Mouse (Mus musculus): ENCODE measurements around the gene Tex29. TPM values are rescaled to one million over a fixed set of nuclear protein-coding genes. Genes with fewer than 3 reads are reported as not detected.

Gene Tex29
- polyA plus RNA-seq (2014; fragmentation: Nextera tagmentation; extraction: Ambion mirVana): not detected in 2 replicates

DNA sequence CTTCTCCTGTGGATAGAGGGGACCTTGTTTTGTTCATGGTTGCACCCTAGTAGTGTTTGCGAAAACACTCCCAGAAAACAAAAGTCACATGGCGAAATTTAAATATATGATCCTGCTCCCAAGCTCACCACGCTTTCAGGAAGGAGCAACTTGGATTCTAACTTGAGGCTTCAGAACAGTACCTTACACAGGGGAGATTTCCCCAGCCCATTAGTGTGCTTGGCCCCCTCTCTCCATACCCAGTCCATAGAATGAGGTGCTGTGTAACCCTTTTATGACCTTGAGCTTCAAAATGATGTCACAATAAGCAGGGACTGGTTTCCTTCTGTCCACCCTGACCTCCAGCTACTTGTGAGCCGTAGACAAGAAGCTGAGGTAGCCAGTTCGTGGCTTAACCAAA, at the start of gene Tex29:
Tex29 (plus strand) TSS at position 301 of the 400 bp plus-strand sequence.
- ATAC-seq (ENCODE audit: insufficient read depth, low FRiP score, low TSS enrichment) (no peak), DNase-seq (ENCODE audit: low spot score) (no peak)
- H3K27ac ChIP-seq (ENCODE audit: low read depth, low read length): no peak within 1 kb of the TSS
- WGBS: 82% methylated on average over 5 of the region's 5 CpGs
- no peaks in the 10 kb centered on the region for H3K27me3 ChIP-seq (ENCODE audit: control insufficient read depth, insufficient read depth, low read length)
- no peak within 1 kb of the TSS for H3K4me2 ChIP-seq (ENCODE audit: low read depth)
- H3K9ac ChIP-seq (ENCODE audit: low read length): no peak within 1 kb of the TSS
- H3K4me3 ChIP-seq (ENCODE audit: low read depth, low read length): no peak within 1 kb of the TSS
- no peaks in the 10 kb centered on the region for H3K36me3 ChIP-seq (ENCODE audit: control insufficient read depth, insufficient read depth, low read length)
- H3K9me3 ChIP-seq (ENCODE audit: control insufficient read depth, low read length): no peaks in the 10 kb centered on the region
- 0 out of 2 replicates have a peak, but pooled peaks cover 3% of the 10 kb centered on the region for H3K4me1 ChIP-seq (ENCODE audit: control insufficient read depth, insufficient read depth, low read length)

- DNase-seq (ENCODE audit: low spot score) (no peak), ATAC-seq (ENCODE audit: insufficient read depth, low FRiP score, low TSS enrichment) (no peak)
- no peak overlapping the region for H3K27ac ChIP-seq (ENCODE audit: low read depth, low read length)
- peaks cover 2% of the 10 kb centered on the region; the same call in 1 of the 2 replicates for H3K36me3 ChIP-seq (ENCODE audit: control insufficient read depth, insufficient read depth, low read length)
- no peaks in the 10 kb centered on the region for H3K4me1 ChIP-seq (ENCODE audit: control insufficient read depth, insufficient read depth, low read length)
- H3K27me3 ChIP-seq (ENCODE audit: control insufficient read depth, insufficient read depth, low read length): no peaks in the 10 kb centered on the region
- H3K4me2 ChIP-seq (ENCODE audit: low read depth): no peak overlapping the region
- no peaks in the 10 kb centered on the region for H3K9me3 ChIP-seq (ENCODE audit: control insufficient read depth, low read length)
- no peak overlapping the region for H3K4me3 ChIP-seq (ENCODE audit: low read depth, low read length)
- no peak overlapping the region for H3K9ac ChIP-seq (ENCODE audit: low read length)
These were observed 45.3 kb upstream of the Tex29 start for GRCm38 (mm10) chr8:11794956-11795355.

- ATAC-seq (ENCODE audit: insufficient read depth, low FRiP score, low TSS enrichment) (no peak), DNase-seq (ENCODE audit: low spot score) (no peak)
- no peak overlapping the region for H3K4me2 ChIP-seq (ENCODE audit: low read depth)
- H3K27me3 ChIP-seq (ENCODE audit: control insufficient read depth, insufficient read depth, low read length): no peaks in the 10 kb centered on the region
- no peak overlapping the region for H3K9ac ChIP-seq (ENCODE audit: low read length)
- no peaks in the 10 kb centered on the region for H3K9me3 ChIP-seq (ENCODE audit: control insufficient read depth, low read length)
- H3K4me1 ChIP-seq (ENCODE audit: control insufficient read depth, insufficient read depth, low read length): no peaks in the 10 kb centered on the region
- WGBS: 85% methylated on average over 8 of the region's 8 CpGs
- H3K27ac ChIP-seq (ENCODE audit: low read depth, low read length): no peak overlapping the region
- no peak overlapping the region for H3K4me3 ChIP-seq (ENCODE audit: low read depth, low read length)
- H3K36me3 ChIP-seq (ENCODE audit: control insufficient read depth, insufficient read depth, low read length): peaks cover 2% of the 10 kb centered on the region; the same call in 1 of the 2 replicates
These were observed 43.1 kb upstream of the Tex29 start for GRCm38 (mm10) chr8:11797128-11797527.

- H3K4me3 ChIP-seq (ENCODE audit: low read depth, low read length): no peak overlapping the region
- 86% methylated on average over 14 of the region's 14 CpGs for WGBS
- DNase-seq (ENCODE audit: low spot score): no peak
- no peak overlapping the region for H3K4me2 ChIP-seq (ENCODE audit: low read depth)
- no peaks in the 10 kb centered on the region for H3K4me1 ChIP-seq (ENCODE audit: control insufficient read depth, insufficient read depth, low read length)
- peaks cover 4% of the 10 kb centered on the region for H3K36me3 ChIP-seq (ENCODE audit: control insufficient read depth, insufficient read depth, low read length)
- ATAC-seq (ENCODE audit: insufficient read depth, low FRiP score, low TSS enrichment): no peak
- no peaks in the 10 kb centered on the region for H3K9me3 ChIP-seq (ENCODE audit: control insufficient read depth, low read length)
- H3K9ac ChIP-seq (ENCODE audit: low read length): no peak overlapping the region
- H3K27me3 ChIP-seq (ENCODE audit: control insufficient read depth, insufficient read depth, low read length): no peaks in the 10 kb centered on the region
- no peak overlapping the region for H3K27ac ChIP-seq (ENCODE audit: low read depth, low read length)
These were observed 42.4 kb upstream of the Tex29 start for GRCm38 (mm10) chr8:11797729-11798479.

DNA sequence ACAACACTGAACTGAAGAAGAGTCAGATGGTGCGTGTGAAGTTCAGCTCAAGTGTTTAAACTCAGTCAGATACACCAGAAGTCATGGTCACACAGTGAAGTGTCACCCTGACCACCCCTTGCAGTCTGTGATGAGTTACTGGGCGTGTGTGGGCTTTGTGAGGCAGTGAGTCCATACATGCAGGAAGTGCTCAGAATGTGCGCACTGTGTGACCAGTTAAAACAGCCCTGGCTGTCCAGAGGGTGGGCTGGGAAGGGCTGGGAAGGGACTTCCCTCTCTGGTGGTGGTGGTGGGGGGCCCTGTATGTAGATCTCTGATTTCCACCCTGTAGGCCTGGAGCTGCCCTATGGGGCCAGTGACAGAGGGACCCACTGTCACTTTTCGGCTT, 41.8 kb upstream of the Tex29 start:
- no peaks in the 10 kb centered on the region for H3K9me3 ChIP-seq (ENCODE audit: control insufficient read depth, low read length)
- DNase-seq (ENCODE audit: low spot score) (no peak), ATAC-seq (ENCODE audit: insufficient read depth, low FRiP score, low TSS enrichment) (no peak)
- H3K4me2 ChIP-seq (ENCODE audit: low read depth): no peak overlapping the region
- no peaks in the 10 kb centered on the region for H3K4me1 ChIP-seq (ENCODE audit: control insufficient read depth, insufficient read depth, low read length)
- WGBS: 94% methylated on average over 4 of the region's 4 CpGs
- H3K4me3 ChIP-seq (ENCODE audit: low read depth, low read length): no peak overlapping the region
- H3K36me3 ChIP-seq (ENCODE audit: control insufficient read depth, insufficient read depth, low read length): peaks cover 2% of the 10 kb centered on the region
- H3K27ac ChIP-seq (ENCODE audit: low read depth, low read length): no peak overlapping the region
- H3K9ac ChIP-seq (ENCODE audit: low read length): no peak overlapping the region
- no peaks in the 10 kb centered on the region for H3K27me3 ChIP-seq (ENCODE audit: control insufficient read depth, insufficient read depth, low read length)

DNA sequence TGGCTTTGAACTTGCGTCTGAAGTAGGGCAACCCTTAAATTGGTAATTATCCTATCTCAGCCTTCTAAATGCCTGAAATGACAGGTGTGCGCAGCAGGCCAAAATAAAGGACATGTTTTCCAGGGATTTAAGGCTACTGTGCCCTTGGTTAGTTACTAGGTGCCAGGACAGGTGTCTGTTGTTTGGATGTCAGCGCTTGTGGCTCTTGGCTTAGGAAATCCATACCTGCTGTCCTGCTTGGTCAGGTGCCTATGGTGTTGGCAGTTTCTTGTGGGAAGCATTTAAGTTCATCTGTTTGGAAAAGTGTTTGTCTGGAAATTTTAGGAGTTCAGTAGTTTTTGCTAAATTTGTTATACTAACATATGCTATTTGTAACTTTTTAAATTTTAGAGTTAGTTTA, 41.2 kb upstream of the Tex29 start:
- no peak overlapping the region for H3K4me2 ChIP-seq (ENCODE audit: low read depth)
- no peaks in the 10 kb centered on the region for H3K4me1 ChIP-seq (ENCODE audit: control insufficient read depth, insufficient read depth, low read length)
- ATAC-seq (ENCODE audit: insufficient read depth, low FRiP score, low TSS enrichment) (no peak), DNase-seq (ENCODE audit: low spot score) (no peak)
- no peaks in the 10 kb centered on the region for H3K9me3 ChIP-seq (ENCODE audit: control insufficient read depth, low read length)
- H3K36me3 ChIP-seq (ENCODE audit: control insufficient read depth, insufficient read depth, low read length): peaks cover 2% of the 10 kb centered on the region
- H3K27me3 ChIP-seq (ENCODE audit: control insufficient read depth, insufficient read depth, low read length): no peaks in the 10 kb centered on the region
- no peak overlapping the region for H3K27ac ChIP-seq (ENCODE audit: low read depth, low read length)
- 91% methylated on average over 3 of the region's 3 CpGs for WGBS
- no peak overlapping the region for H3K9ac ChIP-seq (ENCODE audit: low read length)
- no peak overlapping the region for H3K4me3 ChIP-seq (ENCODE audit: low read depth, low read length)

GRCm38 (mm10) chr8:11800481-11800880, 39.8 kb upstream of the Tex29 start:
- no peak for DNase-seq (ENCODE audit: low spot score)
- Histone ChIP-seq H3K27ac (ENCODE audit: low read depth, low read length) (no peak overlapping the region), H3K9ac (ENCODE audit: low read length) (no peak overlapping the region), H3K4me3 (ENCODE audit: low read depth, low read length) (no peak overlapping the region), H3K36me3 (ENCODE audit: control insufficient read depth, insufficient read depth, low read length) (peaks cover 8% of the 10 kb centered on the region), H3K4me2 (ENCODE audit: low read depth) (no peak overlapping the region), H3K9me3 (ENCODE audit: control insufficient read depth, low read length) (no peaks in the 10 kb centered on the region), H3K4me1 (ENCODE audit: control insufficient read depth, insufficient read depth, low read length) (no peaks in the 10 kb centered on the region), H3K27me3 (ENCODE audit: control insufficient read depth, insufficient read depth, low read length) (no peaks in the 10 kb centered on the region)
- 96% methylated on average over 7 of the region's 7 CpGs for WGBS
- no peak for ATAC-seq (ENCODE audit: insufficient read depth, low FRiP score, low TSS enrichment)

DNA sequence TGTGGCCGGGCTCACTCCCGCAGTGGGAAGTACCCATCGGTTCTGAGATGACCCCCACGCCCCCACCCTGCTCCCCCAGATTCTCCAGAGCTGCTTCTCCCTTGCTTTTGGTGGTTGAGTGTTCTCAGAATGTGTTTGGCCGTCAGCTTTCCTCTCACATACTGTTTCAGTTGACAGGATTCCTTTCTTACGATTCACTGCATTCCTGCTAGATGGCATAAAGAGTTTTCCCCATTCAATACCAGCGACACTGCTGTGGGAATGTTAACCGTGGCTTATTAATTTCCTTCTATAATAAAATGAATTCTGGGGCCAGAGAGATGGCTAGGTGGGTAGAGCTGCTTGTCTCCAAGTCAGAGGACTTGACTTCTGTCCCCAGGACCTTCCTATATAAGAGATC, 38.7 kb upstream of the Tex29 start:
- no peaks in the 10 kb centered on the region for H3K4me1 ChIP-seq (ENCODE audit: control insufficient read depth, insufficient read depth, low read length)
- WGBS: 77% methylated on average over 8 of the region's 8 CpGs
- H3K27me3 ChIP-seq (ENCODE audit: control insufficient read depth, insufficient read depth, low read length): no peaks in the 10 kb centered on the region
- DNase-seq (ENCODE audit: low spot score): no peak
- H3K9me3 ChIP-seq (ENCODE audit: control insufficient read depth, low read length): no peaks in the 10 kb centered on the region
- H3K4me2 ChIP-seq (ENCODE audit: low read depth): no peak overlapping the region
- H3K9ac ChIP-seq (ENCODE audit: low read length): no peak overlapping the region
- H3K36me3 ChIP-seq (ENCODE audit: control insufficient read depth, insufficient read depth, low read length): peaks cover 13% of the 10 kb centered on the region
- no peak for ATAC-seq (ENCODE audit: insufficient read depth, low FRiP score, low TSS enrichment)
- no peak overlapping the region for H3K27ac ChIP-seq (ENCODE audit: low read depth, low read length)
- H3K4me3 ChIP-seq (ENCODE audit: low read depth, low read length): no peak overlapping the region

GRCm38 (mm10) chr8:11804914-11805313, 35.4 kb upstream of the Tex29 start:
- Histone ChIP-seq H3K4me2 (ENCODE audit: low read depth) (no peak overlapping the region), H3K36me3 (ENCODE audit: control insufficient read depth, insufficient read depth, low read length) (peaks cover 29% of the 10 kb centered on the region), H3K9ac (ENCODE audit: low read length) (no peak overlapping the region), H3K27ac (ENCODE audit: low read depth, low read length) (no peak overlapping the region), H3K4me1 (ENCODE audit: control insufficient read depth, insufficient read depth, low read length) (no peaks in the 10 kb centered on the region), H3K9me3 (ENCODE audit: control insufficient read depth, low read length) (no peaks in the 10 kb centered on the region), H3K4me3 (ENCODE audit: low read depth, low read length) (no peak overlapping the region), H3K27me3 (ENCODE audit: control insufficient read depth, insufficient read depth, low read length) (no peaks in the 10 kb centered on the region)
- WGBS: 96% methylated on average over 4 of the region's 4 CpGs
- DNase-seq (ENCODE audit: low spot score): no peak
- no peak for ATAC-seq (ENCODE audit: insufficient read depth, low FRiP score, low TSS enrichment)

All from neural tube, embryonic 11.5 days (tissue).